In the genomic region with DNA sequence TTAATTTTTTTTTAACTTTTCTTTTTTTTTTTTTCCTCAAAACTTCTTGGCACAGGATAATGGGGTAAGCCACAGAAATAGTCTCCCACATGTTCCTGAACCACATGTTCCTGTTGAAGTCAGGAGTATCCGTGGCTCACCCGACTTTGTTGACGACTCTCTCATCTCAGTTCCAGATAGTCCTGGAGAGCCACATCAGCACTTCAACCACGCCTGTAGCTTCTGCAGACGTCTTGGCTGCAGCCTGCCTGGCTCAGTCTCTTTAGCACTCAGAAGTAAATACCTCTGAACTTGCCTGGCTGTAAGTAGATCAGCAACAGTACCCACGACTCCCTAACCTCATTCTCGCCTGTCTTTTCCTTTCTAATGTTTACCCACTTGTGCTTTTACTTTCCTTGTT, we compare ENCODE assay signal across 9 mouse cellular contexts.
"Had no signal": no experiment of that assay in that cellular context is flagged by ENCODE, and none has a peak within 500 bp of the region (broad histone marks: within the 10 kb centered on the region; RNA-seq: fewer than 3 reads in every experiment).

No protein-coding gene starts in this region.

- DNase-seq: kidney, adult 8-10 months; kidney, postnatal 10 days; kidney, postnatal 36 days; layer of hippocampus, postnatal 36 days; liver, embryonic 13.5 days; lung, adult 2 months; thymus, adult 2 months; thymus, postnatal 14 days; thymus, postnatal 4 days had no signal
